Mouse (Mus musculus) spleen, adult 2 months (tissue): Measurements from ENCODE around the gene Bax. TPM values are rescaled to one million over a fixed set of nuclear protein-coding genes. Genes with fewer than 3 reads are reported as not detected.

Experiments
- DNase-seq, 2 experiments: peaks; one replicate each; pipeline versions ENCODE4 v3.0.0 to v3.0.0-alpha.2; 2012 to 2021; ENCODE audit warnings: low spot score in 2 of 2, low read depth in 1 of 2
- H3K27ac ChIP-seq: fragments of 200-500 bp; 2 replicates; pipeline ENCODE4 v1.5.1; 2012; ENCODE audit warnings: low read length, inconsistent platforms; ENCODE audit not compliant: insufficient read depth
- H3K27me3 ChIP-seq: fragments of 200-500 bp; 2 replicates; pipeline ENCODE4 v1.6.1; 2012; ENCODE audit warnings: mild to moderate bottlenecking, moderate library complexity, low read length, inconsistent platforms; ENCODE audit not compliant: control insufficient read depth, insufficient read depth
- H3K36me3 ChIP-seq: fragments of 200-500 bp; 2 replicates; pipeline ENCODE4 v1.6.1; 2012; ENCODE audit warnings: mild to moderate bottlenecking, low read length, inconsistent platforms; ENCODE audit not compliant: control insufficient read depth, insufficient read depth
- H3K4me1 ChIP-seq: fragments of 200-500 bp; 2 replicates; pipeline ENCODE4 v1.6.1; 2011; ENCODE audit warnings: inconsistent platforms; ENCODE audit not compliant: control insufficient read depth, insufficient read depth, insufficient read length
- H3K4me3 ChIP-seq: fragments of 200-500 bp; 2 replicates; pipeline ENCODE4 v1.5.1; 2011; ENCODE audit warnings: mild to moderate bottlenecking, inconsistent platforms; ENCODE audit not compliant: insufficient read depth, insufficient read length; ENCODE audit errors: extremely low read depth
- CTCF ChIP-seq: fragments of 200-500 bp; IDR thresholded peaks from 2 replicates; pipeline ENCODE4 v1.5.1; 2011; ENCODE audit warnings: mild to moderate bottlenecking, inconsistent platforms; ENCODE audit not compliant: insufficient read depth, insufficient read length, insufficient replicate concordance; ENCODE audit errors: extremely low read depth
- POLR2A ChIP-seq: fragments of 200-500 bp; IDR thresholded peaks from 2 replicates; pipeline ENCODE4 v1.6.1; 2011; ENCODE audit warnings: low read depth, low read length, inconsistent platforms
- WGBS: fragments of 180-500 bp; shearing (Covaris S2); methylation state at CpG from one replicate; pipeline ENCODE4 v1.1.7; 2018; 5-methylcytosine and 5-hydroxymethylcytosine counted together
- polyA plus RNA-seq: library from polyadenylated mRNA; depleted of rRNA; stranded (reverse); fragments of >200 nt; gene quantifications from 2 replicates; pipeline ENCODE4 v1.2.3, GENCODE M21; 2012; rRNA removed

Gene Bax
- 129 and 163 TPM in 2 replicates for polyA plus RNA-seq

GRCm38 (mm10) chr7:45466283-45467089 lies at the start of gene Bax:
Gene Bax (minus strand): TSS chr7:45466898.
- Histone ChIP-seq H3K4me3 (peak within 1 kb of the TSS; percentile 90), H3K27ac (peak within 1 kb of the TSS; percentile 79), H3K27me3 (no peaks in the 10 kb centered on the region), H3K4me1 (peaks cover 7% of the 10 kb centered on the region), H3K36me3 (peaks cover 17% of the 10 kb centered on the region)
- no peak for TF ChIP-seq CTCF
- peak; percentile 88 for TF ChIP-seq POLR2A
- DNase-seq: peak; percentile 89 to 94
- 1% methylated on average over 58 of the region's 58 CpGs for WGBS

- no peak overlapping the region for H3K27ac ChIP-seq
- DNase-seq: no peak
- no peaks in the 10 kb centered on the region for H3K27me3 ChIP-seq
- 60% methylated on average over 16 of the region's 16 CpGs for WGBS
- no peaks in the 10 kb centered on the region for H3K36me3 ChIP-seq
- TF ChIP-seq CTCF: no peak
- no peak for TF ChIP-seq POLR2A
- H3K4me3 ChIP-seq: no peak overlapping the region
- H3K4me1 ChIP-seq: no peaks in the 10 kb centered on the region
Measured at GRCm38 (mm10) chr7:45515436-45515835, 48.7 kb upstream of the Bax start.

DNA sequence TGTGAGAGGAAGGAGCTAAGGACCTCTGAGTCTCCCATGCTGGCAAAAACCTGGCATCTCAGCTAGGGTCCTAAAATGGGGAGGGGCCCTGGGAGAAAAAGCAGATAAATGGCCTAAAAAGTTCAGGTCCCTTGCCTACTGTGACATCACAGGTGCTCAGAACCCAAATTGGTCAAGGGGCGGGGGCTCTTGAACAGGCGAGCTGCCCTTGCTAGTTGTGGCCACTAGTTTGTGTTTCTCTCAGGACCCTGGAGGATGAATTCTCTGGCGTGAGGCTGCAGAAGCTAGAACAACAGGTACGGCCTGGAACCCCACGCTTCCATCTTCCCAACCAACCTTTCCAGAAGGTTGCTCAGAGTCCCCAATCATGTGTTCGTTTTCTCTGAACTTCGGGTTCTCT lies 47.7 kb upstream of the Bax start:
- Histone ChIP-seq H3K4me3 (no peak overlapping the region), H3K27ac (no peak overlapping the region), H3K36me3 (no peaks in the 10 kb centered on the region), H3K4me1 (peaks cover 2% of the 10 kb centered on the region; the same call in 1 of the 2 replicates), H3K27me3 (no peaks in the 10 kb centered on the region)
- TF ChIP-seq CTCF (no peak), POLR2A (no peak)
- DNase-seq: no peak
- 90% methylated on average over 7 of the region's 7 CpGs for WGBS

GRCm38 (mm10) chr7:45509912-45510787 lies 43.5 kb upstream of the Bax start, which contains the start of gene Nucb1:
Gene Nucb1 (minus strand): TSS chr7:45510406.
- TF ChIP-seq CTCF (no peak), POLR2A (peak; percentile 52)
- Histone ChIP-seq H3K4me3 (peak within 1 kb of the TSS; percentile 90), H3K4me1 (peaks cover 5% of the 10 kb centered on the region; the same call in 1 of the 2 replicates), H3K27ac (peak within 1 kb of the TSS; percentile 96), H3K27me3 (no peaks in the 10 kb centered on the region), H3K36me3 (peaks cover 3% of the 10 kb centered on the region; the same call in 1 of the 2 replicates)
- under 1% methylated on average over 44 of the region's 44 CpGs for WGBS
- DNase-seq: peak; percentile 89 to 93

DNA sequence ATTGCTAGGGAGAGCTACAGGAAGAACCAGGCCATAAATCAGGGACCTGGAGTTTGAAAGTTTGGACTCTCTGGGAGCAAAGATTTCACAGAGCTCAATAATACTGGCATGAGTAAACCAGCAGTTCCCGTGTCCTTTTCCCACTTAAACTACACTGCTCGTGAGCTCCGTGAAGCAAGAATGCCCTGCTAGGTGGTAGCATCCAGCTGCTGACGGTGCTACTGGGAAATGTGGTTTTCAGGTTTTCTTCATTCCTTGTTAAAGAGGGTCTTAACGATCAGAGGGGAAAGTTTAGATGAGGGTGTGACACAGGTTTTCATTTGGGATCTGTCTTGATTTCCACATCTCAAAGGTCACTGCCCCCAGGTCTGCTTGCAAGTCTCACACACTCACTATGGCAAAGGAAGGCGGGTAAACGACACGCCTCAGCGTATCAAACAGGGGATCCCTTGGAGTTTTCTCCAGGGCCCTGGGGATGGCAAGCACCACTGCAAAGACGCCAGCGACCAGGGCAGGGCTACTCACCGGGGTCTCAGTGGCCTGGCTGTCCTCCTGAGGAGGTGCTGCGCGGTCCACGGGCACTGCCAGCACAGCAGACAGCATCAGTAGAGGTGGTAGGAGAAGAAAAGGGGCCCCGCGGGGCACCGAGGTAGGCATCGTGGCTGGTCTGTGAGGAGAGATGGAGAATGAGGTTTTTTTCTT lies 42.6 kb upstream of the Bax start:
- Histone ChIP-seq H3K36me3 (peaks cover 3% of the 10 kb centered on the region; the same call in 1 of the 2 replicates), H3K27me3 (no peaks in the 10 kb centered on the region), H3K27ac (peak overlapping the region; percentile 88; the same call in 1 of the 2 replicates), H3K4me3 (peak overlapping the region; percentile 90), H3K4me1 (peaks cover 5% of the 10 kb centered on the region; the same call in 1 of the 2 replicates)
- TF ChIP-seq POLR2A (no peak), CTCF (no peak)
- no peak for DNase-seq
- WGBS: 16% methylated on average over 19 of the region's 19 CpGs

DNA sequence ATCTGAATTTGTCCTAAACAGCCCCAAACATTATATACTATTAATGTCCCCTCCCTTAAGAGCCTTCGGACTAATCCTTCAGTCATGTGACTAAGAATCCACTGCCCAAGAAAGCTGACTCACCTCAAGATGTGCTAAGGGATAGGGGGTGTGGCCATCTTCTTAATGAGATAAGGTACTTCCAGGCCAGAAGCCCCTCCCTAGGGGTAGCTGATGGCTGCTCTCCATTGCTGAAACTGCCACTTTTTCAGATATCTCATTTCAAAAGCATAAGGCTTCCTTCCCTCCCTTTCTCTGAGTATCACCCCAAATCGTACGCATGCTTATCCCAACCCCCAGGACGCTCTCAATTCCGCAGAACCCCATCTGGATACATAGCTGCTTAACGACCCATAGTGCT lies 41.9 kb upstream of the Bax start:
- TF ChIP-seq POLR2A: no peak
- TF ChIP-seq CTCF: no peak
- WGBS: 76% methylated on average over 6 of the region's 6 CpGs
- Histone ChIP-seq H3K27me3 (no peaks in the 10 kb centered on the region), H3K36me3 (peaks cover 3% of the 10 kb centered on the region; the same call in 1 of the 2 replicates), H3K4me1 (peaks cover 5% of the 10 kb centered on the region; the same call in 1 of the 2 replicates), H3K4me3 (no peak overlapping the region), H3K27ac (0 out of 2 replicates have a peak overlapping the region, but pooled peaks have one; percentile 5)
- DNase-seq: no peak
